Mouse (Mus musculus) midbrain, embryonic 14.5 days (tissue): ENCODE measurements around the gene Dlgap4. TPM values are rescaled to one million over a fixed set of nuclear protein-coding genes. Genes with fewer than 3 reads are reported as not detected.
"Not testable (repeated sequence)": the region's sequence is repeated elsewhere in the genome, so short reads cannot be mapped to it uniquely, and the experiment has no call there.

Experiments
- ATAC-seq: fragments of 200-750 bp; cut with Nextera tagmentation; 2 replicates; pipeline ENCODE4 v1.8.0; 2017; ENCODE audit warnings: moderate number of reproducible peaks, moderate library complexity; ENCODE audit not compliant: low FRiP score, low TSS enrichment
- DNase-seq: peaks from one replicate; pipeline ENCODE4 v3.0.0-alpha.2; 2015
- H3K27ac ChIP-seq: fragments of 300-500 bp; sonication (generic); replicated peaks from 2 replicates; pipeline ENCODE4 v1.5.1; 2014; ENCODE audit warnings: mild to moderate bottlenecking, low read depth, low read length, moderate library complexity
- H3K27me3 ChIP-seq: fragments of 300-500 bp; sonication (generic); 2 replicates; pipeline ENCODE4 v1.6.1; 2014; ENCODE audit warnings: low read length, control low read depth, mixed read lengths; ENCODE audit not compliant: control insufficient read depth, insufficient read depth
- H3K36me3 ChIP-seq: fragments of 300-500 bp; sonication (generic); 2 replicates; pipeline ENCODE4 v1.6.1; 2014; ENCODE audit warnings: low read length, control low read depth; ENCODE audit not compliant: control insufficient read depth, insufficient read depth
- H3K4me1 ChIP-seq: fragments of 300-500 bp; sonication (generic); 2 replicates; pipeline ENCODE4 v1.6.1; 2014; ENCODE audit warnings: mild to moderate bottlenecking, antibody characterized with exemption, low read length, control low read depth; ENCODE audit not compliant: control insufficient read depth, insufficient read depth
- H3K4me2 ChIP-seq: fragments of 300-500 bp; sonication (generic); 2 replicates; pipeline ENCODE4 v1.6.1; 2014; ENCODE audit warnings: mild to moderate bottlenecking, low read length, moderate library complexity
- H3K4me3 ChIP-seq: fragments of 300-500 bp; sonication (generic); replicated peaks from 2 replicates; pipeline ENCODE4 v1.5.1; 2014; ENCODE audit warnings: low read depth, low read length
- H3K9ac ChIP-seq: fragments of 300-500 bp; sonication (generic); replicated peaks from 2 replicates; pipeline ENCODE4 v1.6.1; 2014; ENCODE audit warnings: mild to moderate bottlenecking, low read length, moderate library complexity
- H3K9me3 ChIP-seq: fragments of 300-500 bp; sonication (generic); 2 replicates; pipeline ENCODE4 v1.6.1; 2016; ENCODE audit warnings: low read length, control low read depth, mixed read lengths; ENCODE audit not compliant: control insufficient read depth
- WGBS: fragments of 180-500 bp; shearing (Covaris S2); extraction: QIAGEN DNeasy Blood & Tissue Kit; methylation state at CpG from one replicate; pipeline ENCODE4 v1.1.7; 2014; 5-methylcytosine and 5-hydroxymethylcytosine counted together
- polyA plus RNA-seq: library from polyadenylated mRNA; unstranded; fragments of >200 nt; fragmentation: Nextera tagmentation; extraction: Ambion mirVana; gene quantifications from 2 replicates; pipeline ENCODE4 v1.2.1, GENCODE M21; 2014

The Dlgap4 gene
- polyA plus RNA-seq, 1 experiment from 2014 or later: 272 TPM

- DNase-seq (no peak), ATAC-seq (no peak)
- Histone ChIP-seq H3K4me1 (no peaks in the 10 kb centered on the region), H3K9ac (no peak overlapping the region), H3K36me3 (no peaks in the 10 kb centered on the region), H3K4me2 (no peak overlapping the region), H3K9me3 (no peaks in the 10 kb centered on the region; the same call in 1 of the 2 replicates), H3K4me3 (no peak overlapping the region), H3K27me3 (no peaks in the 10 kb centered on the region), H3K27ac (no peak overlapping the region)
- 84% methylated on average over 10 of the region's 10 CpGs for WGBS
Measured at GRCm38 (mm10) chr2:156782481-156783348, 169.2 kb downstream of the Dlgap4 start.

- ATAC-seq: no peak
- Histone ChIP-seq H3K4me1 (no peaks in the 10 kb centered on the region), H3K27ac (no peak overlapping the region), H3K9me3 (no peaks in the 10 kb centered on the region; the same call in 1 of the 2 replicates), H3K4me3 (no peak overlapping the region), H3K9ac (no peak overlapping the region), H3K4me2 (no peak overlapping the region), H3K27me3 (no peaks in the 10 kb centered on the region), H3K36me3 (no peaks in the 10 kb centered on the region)
- 87% methylated on average over 9 of the region's 9 CpGs for WGBS
- no peak for DNase-seq
Measured at GRCm38 (mm10) chr2:156783349-156783728, 169.8 kb downstream of the Dlgap4 start.

- H3K36me3 ChIP-seq: no peaks in the 10 kb centered on the region
- no peaks in the 10 kb centered on the region for H3K27me3 ChIP-seq
- ATAC-seq (no peak), DNase-seq (no peak)
- H3K9ac ChIP-seq: no peak overlapping the region
- no peaks in the 10 kb centered on the region; the same call in 1 of the 2 replicates for H3K9me3 ChIP-seq
- no peaks in the 10 kb centered on the region for H3K4me1 ChIP-seq
- no peak overlapping the region for H3K27ac ChIP-seq
- no peak overlapping the region for H3K4me2 ChIP-seq
- WGBS: 84% methylated on average over 7 of the region's 7 CpGs
- no peak overlapping the region for H3K4me3 ChIP-seq
Measured at GRCm38 (mm10) chr2:156784016-156784585, 170.6 kb downstream of the Dlgap4 start.

GRCm38 (mm10) chr2:156784891-156785290 is 171.4 kb downstream of the Dlgap4 start:
- no peak for ATAC-seq
- no peak for DNase-seq
- Histone ChIP-seq H3K4me1 (no peaks in the 10 kb centered on the region), H3K9me3 (no peaks in the 10 kb centered on the region; the same call in 1 of the 2 replicates), H3K27ac (no peak overlapping the region), H3K36me3 (no peaks in the 10 kb centered on the region), H3K4me3 (no peak overlapping the region), H3K27me3 (no peaks in the 10 kb centered on the region), H3K9ac (no peak overlapping the region), H3K4me2 (no peak overlapping the region)
- 91% methylated on average over 2 of the region's 2 CpGs for WGBS

- not testable (repeated sequence) for H3K9ac ChIP-seq, H3K4me2 ChIP-seq, H3K4me1 ChIP-seq, H3K36me3 ChIP-seq, H3K27ac ChIP-seq, ATAC-seq, H3K9me3 ChIP-seq, H3K4me3 ChIP-seq, DNase-seq, H3K27me3 ChIP-seq
Measured at GRCm38 (mm10) chr2:156786369-156786768, 172.9 kb downstream of the Dlgap4 start.

GRCm38 (mm10) chr2:156787090-156787775 is 173.7 kb downstream of the Dlgap4 start:
- H3K9ac ChIP-seq: no peak overlapping the region
- H3K27me3 ChIP-seq: no peaks in the 10 kb centered on the region
- no peak overlapping the region for H3K27ac ChIP-seq
- no peak for ATAC-seq
- H3K4me3 ChIP-seq: no peak overlapping the region
- no peaks in the 10 kb centered on the region for H3K36me3 ChIP-seq
- no peak overlapping the region for H3K4me2 ChIP-seq
- H3K9me3 ChIP-seq: peaks cover 3% of the 10 kb centered on the region
- 89% methylated on average over 5 of the region's 5 CpGs for WGBS
- DNase-seq: no peak
- no peaks in the 10 kb centered on the region for H3K4me1 ChIP-seq

GRCm38 (mm10) chr2:156787776-156788105 is 174.2 kb downstream of the Dlgap4 start:
- Histone ChIP-seq H3K36me3 (no peaks in the 10 kb centered on the region), H3K27ac (no peak overlapping the region), H3K27me3 (no peaks in the 10 kb centered on the region), H3K4me1 (no peaks in the 10 kb centered on the region), H3K4me2 (no peak overlapping the region), H3K9ac (no peak overlapping the region), H3K4me3 (no peak overlapping the region), H3K9me3 (peaks cover 7% of the 10 kb centered on the region)
- 43% methylated on average over 3 of the region's 3 CpGs for WGBS
- peak; percentile 41 for DNase-seq
- no peak for ATAC-seq

- DNase-seq: no peak
- WGBS: 79% methylated on average over 1 of the region's 1 CpGs
- Histone ChIP-seq H3K27ac (no peak overlapping the region), H3K4me2 (no peak overlapping the region), H3K27me3 (no peaks in the 10 kb centered on the region), H3K36me3 (no peaks in the 10 kb centered on the region), H3K4me1 (no peaks in the 10 kb centered on the region), H3K9ac (no peak overlapping the region), H3K4me3 (no peak overlapping the region), H3K9me3 (peaks cover 7% of the 10 kb centered on the region)
- no peak for ATAC-seq
Measured at GRCm38 (mm10) chr2:156788836-156789235, 175.3 kb downstream of the Dlgap4 start.
